Mouse (Mus musculus): Measurements from ENCODE around the gene Gpr158. TPM values are rescaled to one million over a fixed set of nuclear protein-coding genes. Genes with fewer than 3 reads are reported as not detected.

Gene Gpr158
- total and polyA plus RNA-seq, 2 experiments from 2014 or later = 0.03 TPM; not detected in 1

GRCm38 (mm10) chr2:21379516-21379915 is 12.2 kb downstream of the Gpr158 start:
- Histone ChIP-seq H3K4me1 (ENCODE audit: control insufficient read depth, insufficient read depth) (no peaks in the 10 kb centered on the region), H3K9me3 (replicated peaks; ENCODE audit: control insufficient read depth, low read length) (no peaks in the 10 kb centered on the region), H3K27ac (ENCODE audit: low read depth) (no peak overlapping the region), H3K4me3 (ENCODE audit: low read depth, low read length) (no peak overlapping the region), H3K9ac (replicated peaks; ENCODE audit: low read depth, low read length) (no peak overlapping the region), H3K36me3 (replicated peaks; ENCODE audit: control insufficient read depth, insufficient read depth, low read length) (no peaks in the 10 kb centered on the region), H3K27me3 (ENCODE audit: control insufficient read depth, insufficient read depth, low read length) (no peaks in the 10 kb centered on the region), H3K4me2 (ENCODE audit: low read depth, low read length) (no peak overlapping the region)
- DNase-seq (ENCODE audit: low spot score) (no peak), ATAC-seq (ENCODE audit: insufficient read depth, low read depth) (no peak)
- TF ChIP-seq CTCF (IDR thresholded peaks at IDR 0.05; ENCODE audit: low read depth) (no peak), EP300 (IDR thresholded peaks at IDR 0.05; ENCODE audit: low read depth) (no peak)
- WGBS = 53% methylated on average over 2 of the region's 2 CpGs

- Histone ChIP-seq H3K27me3 (ENCODE audit: control insufficient read depth, insufficient read depth, low read length) (no peaks in the 10 kb centered on the region), H3K4me2 (ENCODE audit: low read depth, low read length) (no peak overlapping the region), H3K4me1 (ENCODE audit: control insufficient read depth, insufficient read depth) (no peaks in the 10 kb centered on the region), H3K27ac (ENCODE audit: low read depth) (no peak overlapping the region), H3K9ac (replicated peaks; ENCODE audit: low read depth, low read length) (no peak overlapping the region), H3K4me3 (ENCODE audit: low read depth, low read length) (no peak overlapping the region), H3K9me3 (replicated peaks; ENCODE audit: control insufficient read depth, low read length) (no peaks in the 10 kb centered on the region), H3K36me3 (replicated peaks; ENCODE audit: control insufficient read depth, insufficient read depth, low read length) (no peaks in the 10 kb centered on the region)
- DNase-seq (ENCODE audit: low spot score) = no peak
- ATAC-seq (ENCODE audit: insufficient read depth, low read depth) = no peak
- TF ChIP-seq EP300 (IDR thresholded peaks at IDR 0.05; ENCODE audit: low read depth) (no peak), CTCF (IDR thresholded peaks at IDR 0.05; ENCODE audit: low read depth) (no peak)
- 15% methylated on average over 2 of the region's 2 CpGs for WGBS
These were observed 25.4 kb downstream of the Gpr158 start for GRCm38 (mm10) chr2:21392727-21393126.

- Histone ChIP-seq H3K9me3 (replicated peaks; ENCODE audit: control insufficient read depth, low read length) (no peaks in the 10 kb centered on the region), H3K27me3 (ENCODE audit: control insufficient read depth, insufficient read depth, low read length) (no peaks in the 10 kb centered on the region), H3K4me2 (ENCODE audit: low read depth, low read length) (no peak overlapping the region), H3K36me3 (replicated peaks; ENCODE audit: control insufficient read depth, insufficient read depth, low read length) (no peaks in the 10 kb centered on the region), H3K4me1 (ENCODE audit: control insufficient read depth, insufficient read depth) (no peaks in the 10 kb centered on the region), H3K27ac (ENCODE audit: low read depth) (no peak overlapping the region), H3K9ac (replicated peaks; ENCODE audit: low read depth, low read length) (no peak overlapping the region), H3K4me3 (ENCODE audit: low read depth, low read length) (no peak overlapping the region)
- WGBS = 77% methylated on average over 12 of the region's 12 CpGs
- TF ChIP-seq EP300 (IDR thresholded peaks at IDR 0.05; ENCODE audit: low read depth) = no peak
- no peak for TF ChIP-seq CTCF (IDR thresholded peaks at IDR 0.05; ENCODE audit: low read depth)
- ATAC-seq (ENCODE audit: insufficient read depth, low read depth) (no peak), DNase-seq (ENCODE audit: low spot score) (no peak)
These were observed 30.0 kb downstream of the Gpr158 start for GRCm38 (mm10) chr2:21397347-21397746.

GRCm38 (mm10) chr2:21399657-21400056 is 32.3 kb downstream of the Gpr158 start:
- Histone ChIP-seq H3K4me1 (ENCODE audit: control insufficient read depth, insufficient read depth) (no peaks in the 10 kb centered on the region), H3K27ac (ENCODE audit: low read depth) (no peak overlapping the region), H3K27me3 (ENCODE audit: control insufficient read depth, insufficient read depth, low read length) (no peaks in the 10 kb centered on the region), H3K9ac (replicated peaks; ENCODE audit: low read depth, low read length) (no peak overlapping the region), H3K4me3 (ENCODE audit: low read depth, low read length) (no peak overlapping the region), H3K4me2 (ENCODE audit: low read depth, low read length) (no peak overlapping the region), H3K36me3 (replicated peaks; ENCODE audit: control insufficient read depth, insufficient read depth, low read length) (no peaks in the 10 kb centered on the region), H3K9me3 (replicated peaks; ENCODE audit: control insufficient read depth, low read length) (no peaks in the 10 kb centered on the region)
- 80% methylated on average over 3 of the region's 3 CpGs for WGBS
- DNase-seq (ENCODE audit: low spot score) (no peak), ATAC-seq (ENCODE audit: insufficient read depth, low read depth) (no peak)
- TF ChIP-seq CTCF (IDR thresholded peaks at IDR 0.05; ENCODE audit: low read depth) (no peak), EP300 (IDR thresholded peaks at IDR 0.05; ENCODE audit: low read depth) (no peak)

- WGBS = 78% methylated on average over 3 of the region's 3 CpGs
- no peak overlapping the region for H3K9ac ChIP-seq (replicated peaks; ENCODE audit: low read depth, low read length)
- no peaks in the 10 kb centered on the region for H3K36me3 ChIP-seq (replicated peaks; ENCODE audit: control insufficient read depth, insufficient read depth, low read length)
- no peaks in the 10 kb centered on the region for H3K4me1 ChIP-seq (ENCODE audit: control insufficient read depth, insufficient read depth)
- no peaks in the 10 kb centered on the region for H3K27me3 ChIP-seq (ENCODE audit: control insufficient read depth, insufficient read depth, low read length)
- no peak overlapping the region for H3K4me3 ChIP-seq (ENCODE audit: low read depth, low read length)
- H3K9me3 ChIP-seq (replicated peaks; ENCODE audit: control insufficient read depth, low read length) = no peaks in the 10 kb centered on the region
- ATAC-seq (ENCODE audit: insufficient read depth, low read depth) (no peak), DNase-seq (ENCODE audit: low spot score) (no peak)
- TF ChIP-seq EP300 (IDR thresholded peaks at IDR 0.05; ENCODE audit: low read depth) = no peak
- TF ChIP-seq CTCF (IDR thresholded peaks at IDR 0.05; ENCODE audit: low read depth) = no peak
- H3K27ac ChIP-seq (ENCODE audit: low read depth) = no peak overlapping the region
- H3K4me2 ChIP-seq (ENCODE audit: low read depth, low read length) = no peak overlapping the region
These were observed 38.3 kb downstream of the Gpr158 start for GRCm38 (mm10) chr2:21405617-21406016.

GRCm38 (mm10) chr2:21407443-21407985 is 40.2 kb downstream of the Gpr158 start:
- no peak overlapping the region for H3K4me3 ChIP-seq (ENCODE audit: low read depth, low read length)
- no peak overlapping the region for H3K4me2 ChIP-seq (ENCODE audit: low read depth, low read length)
- no peak overlapping the region for H3K27ac ChIP-seq (ENCODE audit: low read depth)
- no peaks in the 10 kb centered on the region for H3K4me1 ChIP-seq (ENCODE audit: control insufficient read depth, insufficient read depth)
- no peak for TF ChIP-seq CTCF (IDR thresholded peaks at IDR 0.05; ENCODE audit: low read depth)
- no peak for TF ChIP-seq EP300 (IDR thresholded peaks at IDR 0.05; ENCODE audit: low read depth)
- ATAC-seq (ENCODE audit: insufficient read depth, low read depth) (no peak), DNase-seq (ENCODE audit: low spot score) (no peak)
- no peaks in the 10 kb centered on the region for H3K36me3 ChIP-seq (replicated peaks; ENCODE audit: control insufficient read depth, insufficient read depth, low read length)
- no peak overlapping the region for H3K9ac ChIP-seq (replicated peaks; ENCODE audit: low read depth, low read length)
- H3K9me3 ChIP-seq (replicated peaks; ENCODE audit: control insufficient read depth, low read length) = no peaks in the 10 kb centered on the region
- WGBS = 81% methylated on average over 2 of the region's 2 CpGs
- H3K27me3 ChIP-seq (ENCODE audit: control insufficient read depth, insufficient read depth, low read length) = no peaks in the 10 kb centered on the region

Data from heart, postnatal 0 days (tissue).